Mouse (Mus musculus) left cerebral cortex, adult 8-10 months (tissue): ENCODE data around the gene Smu1. TPM values are rescaled to one million over a fixed set of nuclear protein-coding genes. Genes with fewer than 3 reads are reported as not detected.
"Not testable (repeated sequence)": the region's sequence is repeated elsewhere in the genome, so short reads cannot be mapped to it uniquely, and the experiment has no call there.

Experiments used
- DNase-seq, 2 experiments: peaks; one replicate each; pipeline ENCODE4 v3.0.0; 2022; ENCODE audit warnings: low spot score in 2 of 2
- total RNA-seq, 4 experiments: library from RNA; stranded (reverse); gene quantifications; 2 replicates each; pipeline ENCODE4 v1.2.4; 2022

The Smu1 gene
- total RNA-seq = 10 to 100 TPM; 52.5 to 57.8 (median 55.1) TPM

- DNase-seq = peak; percentile 97 to 98
Measured at GRCm38 (mm10) chr4:40757780-40758420, at the start of gene Smu1. TSS of gene Smu1 (minus strand) at chr4:40757923.

DNA sequence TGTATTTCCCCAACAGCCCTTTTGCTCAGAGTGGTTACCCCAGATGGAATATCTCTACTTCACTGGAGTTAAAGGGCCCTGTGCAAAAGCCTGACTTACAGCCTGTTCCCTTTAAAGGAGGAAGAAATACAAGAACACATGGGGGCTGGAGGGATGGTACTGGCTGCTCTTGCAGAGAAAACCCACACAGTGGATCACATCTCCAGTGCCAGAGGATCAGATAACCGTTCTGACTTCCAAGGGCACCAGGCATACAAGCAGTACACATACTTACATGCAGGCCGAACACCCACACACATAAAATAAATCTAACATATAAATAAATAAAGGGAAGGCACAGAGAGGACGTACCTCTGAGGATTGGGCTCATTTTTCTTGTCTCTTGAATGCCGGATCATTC is 49.7 kb upstream of the Smu1 start:
- DNase-seq = no peak

GRCm38 (mm10) chr4:40805401-40805800 is 47.7 kb upstream of the Smu1 start:
- DNase-seq = no peak

- no peak for DNase-seq
Measured at GRCm38 (mm10) chr4:40802787-40803186, 45.1 kb upstream of the Smu1 start.

DNA sequence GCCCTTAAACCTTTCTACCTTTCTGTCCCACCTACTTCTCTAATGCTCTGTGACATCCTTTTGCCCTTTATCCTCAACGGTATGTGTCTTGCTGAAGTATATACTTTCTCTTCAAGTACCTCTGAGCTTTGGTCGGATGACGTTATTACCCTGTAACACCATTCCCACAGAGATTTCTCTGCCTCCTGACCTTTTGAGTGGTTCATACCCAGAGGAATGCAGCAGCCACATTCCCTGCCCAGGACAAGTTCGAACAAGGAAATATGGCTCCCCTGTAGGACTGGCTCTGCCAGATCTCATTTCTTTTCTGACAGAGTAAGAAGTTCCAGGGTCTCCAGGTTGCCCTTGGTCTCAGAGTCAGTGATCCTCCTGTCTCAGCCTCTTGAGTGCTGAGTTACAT is 44.2 kb upstream of the Smu1 start:
- DNase-seq = no peak

GRCm38 (mm10) chr4:40800873-40801272 is 43.1 kb upstream of the Smu1 start:
- no peak for DNase-seq

DNA sequence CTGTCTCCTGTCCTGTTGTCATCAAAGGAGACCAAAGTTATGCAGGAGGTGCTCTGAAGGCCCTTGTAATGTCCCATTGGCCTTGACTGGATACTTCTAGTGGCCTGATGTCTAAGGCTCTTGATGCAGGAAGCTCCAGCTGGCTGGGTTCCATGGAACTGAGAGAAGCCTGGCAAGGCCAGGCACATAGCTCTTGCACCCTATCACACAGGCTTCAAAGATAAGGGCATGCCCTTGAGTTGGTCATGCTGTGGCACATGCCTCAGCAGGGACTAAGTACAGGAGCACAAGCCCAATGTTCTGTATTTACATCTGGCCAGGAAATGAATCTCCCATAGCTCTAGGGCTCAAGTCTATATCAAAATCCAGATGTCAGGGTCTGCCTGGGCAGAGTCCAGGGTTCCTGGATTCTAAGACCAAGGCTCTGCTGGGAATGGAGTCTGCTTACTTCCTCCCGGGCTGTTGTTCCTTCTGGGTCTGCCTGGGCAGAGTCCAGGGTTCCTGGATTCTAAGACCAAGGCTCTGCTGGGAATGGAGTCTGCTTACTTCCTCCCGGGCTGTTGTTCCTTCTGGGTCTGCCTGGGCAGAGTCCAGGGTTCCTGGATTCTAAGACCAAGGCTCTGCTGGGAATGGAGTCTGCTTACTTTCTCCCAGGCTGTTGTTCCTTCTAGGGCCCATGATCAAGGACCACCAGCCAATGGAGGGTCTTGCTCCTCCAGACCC is 41.3 kb upstream of the Smu1 start:
- DNase-seq = not testable (repeated sequence)

DNA sequence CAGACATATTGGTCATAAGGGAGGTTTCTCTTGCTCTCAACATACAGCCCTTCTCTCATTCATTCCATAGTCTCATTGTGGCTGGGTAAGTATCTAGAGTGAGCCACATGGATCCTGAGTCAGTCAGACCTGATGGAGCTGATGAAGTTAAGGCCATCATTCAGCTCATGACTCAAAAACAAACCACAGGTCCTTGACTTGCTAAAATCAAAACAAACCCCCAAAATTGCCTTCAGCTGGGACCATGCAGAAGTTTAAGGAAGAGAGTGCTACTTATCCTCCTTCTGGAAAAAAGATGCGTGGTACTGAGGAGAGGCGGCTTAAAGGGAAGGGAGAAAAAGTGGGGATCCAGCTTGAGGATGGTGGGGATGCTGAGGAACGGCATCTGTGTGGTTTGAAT is 38.0 kb upstream of the Smu1 start:
- DNase-seq = no peak

DNA sequence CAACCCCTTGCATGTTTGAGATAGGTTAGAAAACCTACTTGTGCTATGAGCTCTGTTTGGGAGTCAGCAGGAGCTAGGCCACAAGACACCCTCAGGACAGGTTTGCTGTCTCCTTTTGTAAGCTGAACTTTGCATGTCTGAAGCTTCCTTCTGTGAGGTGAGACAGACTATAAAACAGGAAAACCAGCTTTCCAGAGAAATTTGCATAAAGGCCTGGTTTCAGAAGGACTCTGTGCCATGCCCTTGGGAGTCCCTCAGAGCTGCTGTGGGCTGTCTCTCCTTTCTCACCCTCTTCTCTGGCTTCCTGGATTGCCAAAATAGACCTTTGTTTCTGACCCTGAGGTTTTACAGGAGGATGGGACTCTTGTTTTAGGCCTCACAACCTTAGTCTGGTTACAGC is 36.6 kb upstream of the Smu1 start:
- DNase-seq = no peak

DNA sequence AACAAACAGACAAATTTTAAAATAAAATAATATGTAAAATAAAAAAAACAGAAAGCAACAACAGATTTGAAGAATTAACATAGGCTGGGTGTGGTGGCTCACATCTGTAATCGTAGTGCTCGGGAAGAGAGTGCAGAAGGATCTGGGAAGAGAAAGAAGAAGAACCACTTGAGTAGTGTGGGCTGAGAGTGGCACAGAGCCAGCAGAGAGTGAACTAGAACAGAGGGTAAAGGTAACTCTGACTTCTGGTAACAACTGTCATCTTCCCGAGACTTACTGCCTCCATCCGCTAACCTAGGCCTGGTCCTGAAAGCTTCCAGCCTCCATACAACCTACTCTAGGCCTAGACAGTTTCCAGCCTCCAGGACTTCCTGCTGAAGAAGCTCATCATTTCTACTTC is 33.5 kb upstream of the Smu1 start:
- no peak for DNase-seq

DNA sequence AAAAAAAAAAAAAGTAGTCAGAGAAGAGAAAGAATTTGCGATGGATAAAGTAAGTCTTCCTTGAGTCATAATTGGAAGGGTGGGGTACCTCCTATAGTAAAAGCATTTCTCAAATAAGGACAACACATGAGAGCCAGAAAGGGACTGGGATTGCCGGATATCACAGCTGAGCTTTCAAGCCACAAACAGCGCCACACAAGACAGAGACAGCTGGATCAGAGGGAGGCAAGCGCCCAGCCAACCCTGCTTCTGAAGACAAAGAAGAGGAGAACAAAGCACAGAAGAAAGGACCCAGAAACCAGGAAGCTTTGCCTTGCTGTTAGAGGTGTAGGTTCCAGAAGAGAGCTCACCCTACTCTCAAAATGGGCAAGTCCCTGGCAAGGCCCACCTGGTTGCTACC is 28.9 kb upstream of the Smu1 start:
- DNase-seq = no peak

GRCm38 (mm10) chr4:40785620-40786166 is 28.0 kb upstream of the Smu1 start:
- no peak for DNase-seq

- no peak for DNase-seq
Measured at GRCm38 (mm10) chr4:40784556-40785169, 26.9 kb upstream of the Smu1 start.

- no peak for DNase-seq
Measured at GRCm38 (mm10) chr4:40783049-40783448, 25.3 kb upstream of the Smu1 start.

DNA sequence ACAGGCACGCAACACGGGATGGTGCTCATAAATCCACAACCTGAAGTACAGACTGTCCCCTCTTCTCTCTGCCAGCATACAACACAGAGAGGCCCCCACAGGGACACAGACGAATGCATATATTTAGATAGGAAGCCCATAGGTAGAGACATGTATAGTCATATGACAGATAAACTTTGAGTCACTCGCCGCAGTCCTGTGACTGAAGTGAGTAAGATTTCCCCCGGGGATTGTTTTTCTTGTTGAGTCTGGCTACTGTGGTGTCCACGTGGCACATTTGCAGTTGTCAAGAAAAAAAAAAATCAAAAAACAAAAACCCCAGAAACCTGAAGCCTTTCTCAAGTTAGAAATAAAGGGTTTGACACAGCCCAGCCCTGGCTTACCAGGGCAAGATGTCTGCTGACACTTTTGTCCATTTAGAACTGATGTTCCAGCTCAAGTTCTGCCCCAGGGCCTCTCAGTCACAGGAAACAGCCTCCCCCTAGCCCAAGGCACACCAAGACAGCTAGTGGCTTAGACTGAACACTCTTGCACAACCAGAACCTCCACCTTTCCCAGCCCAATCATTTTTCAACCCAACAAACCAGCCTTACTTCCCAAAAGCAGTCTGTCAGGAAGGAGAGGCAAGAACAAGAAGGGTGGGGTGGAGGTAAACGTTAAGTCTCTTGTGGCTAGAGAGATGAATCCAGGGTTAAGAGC is 24.2 kb upstream of the Smu1 start:
- DNase-seq = no peak

DNA sequence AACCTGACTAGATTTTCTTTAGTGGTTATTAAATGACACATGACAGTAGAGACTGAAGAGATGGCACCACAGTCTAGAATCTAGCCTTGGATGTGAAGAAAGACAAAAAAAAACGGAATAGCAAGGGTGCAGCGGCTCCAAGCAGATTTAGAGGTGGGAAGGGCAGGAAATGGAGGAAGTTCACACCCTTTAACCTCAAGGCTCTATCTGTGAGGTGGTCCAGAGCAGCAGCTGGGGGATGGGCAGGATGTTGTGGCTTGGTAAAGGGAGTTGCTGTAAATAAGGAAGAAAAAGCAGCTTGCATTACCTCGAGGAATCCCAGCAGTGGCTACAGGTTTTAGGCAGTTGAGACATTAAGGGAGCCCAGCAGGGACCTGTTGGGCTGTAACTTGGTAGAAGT is 23.4 kb upstream of the Smu1 start:
- no peak for DNase-seq

DNA sequence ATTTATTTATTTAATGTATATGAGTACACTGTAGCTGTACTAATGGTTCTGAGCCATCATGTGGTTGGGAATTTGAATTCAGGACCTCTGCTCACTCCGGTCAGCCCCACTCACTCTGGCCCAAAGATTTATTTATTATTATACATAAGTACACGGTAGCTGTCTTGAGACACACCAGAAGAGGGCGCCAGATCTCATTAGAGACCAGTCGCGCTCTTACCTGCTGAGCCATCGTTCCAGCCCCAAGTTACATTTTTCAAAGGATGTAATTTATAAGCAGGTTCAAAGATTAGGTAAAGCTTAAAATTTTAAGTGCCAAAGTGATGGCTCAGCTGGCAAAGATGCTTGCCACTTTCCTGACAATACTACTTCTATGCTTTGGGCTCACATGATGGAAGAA is 20.9 kb upstream of the Smu1 start:
- no peak for DNase-seq

DNA sequence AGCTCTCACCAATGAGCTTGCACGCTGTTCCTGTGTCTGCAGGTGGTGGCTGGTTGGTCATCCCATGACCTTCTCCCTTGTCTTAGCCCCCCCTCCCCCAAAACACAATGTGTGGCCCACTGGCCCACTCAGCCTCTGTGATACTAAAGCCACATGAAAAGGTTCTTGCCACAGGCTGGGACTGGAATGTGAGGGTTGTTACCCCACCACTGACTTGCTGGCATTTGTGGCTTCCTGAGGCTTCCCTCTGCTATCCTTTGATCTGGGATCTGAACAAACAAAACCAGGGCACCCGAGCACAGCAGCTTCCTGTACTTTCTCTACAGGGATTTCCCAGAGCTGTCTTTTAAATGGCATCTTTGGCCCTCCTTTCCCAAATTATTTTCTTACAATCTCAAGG is 19.4 kb upstream of the Smu1 start:
- no peak for DNase-seq

GRCm38 (mm10) chr4:40776416-40776815 is 18.7 kb upstream of the Smu1 start:
- DNase-seq = no peak

- peak in 1 of 2 experiments; percentile 45 for DNase-seq
Measured at GRCm38 (mm10) chr4:40774279-40775259, 16.8 kb upstream of the Smu1 start.

- DNase-seq = no peak
Measured at GRCm38 (mm10) chr4:40759876-40760275, 2.2 kb upstream of the Smu1 start.
